Mouse (Mus musculus) forebrain, postnatal 0 days (tissue): ENCODE measurements at regions not wholly inside any gene's neighbourhood (a gene's known extent, or its start where the extent isn't known, plus 50 kb on each side); places are given as distances from the start of the nearest gene placed in this dataset.

Experiments
- ATAC-seq: fragments of 200-750 bp; cut with Nextera tagmentation; 2 replicates; pipeline ENCODE4 v1.8.0; 2017; ENCODE audit warnings: mild to moderate bottlenecking, moderate library complexity
- DNase-seq: peaks from one replicate; pipeline ENCODE4 v3.0.0-alpha.2; 2015
- H3K27ac ChIP-seq: fragments of 300-500 bp; sonication (generic); 2 replicates; pipeline ENCODE4 v1.5.1; 2014; ENCODE audit warnings: low read depth, mild to moderate bottlenecking, antibody characterized with exemption, low read length, moderate library complexity, mixed read lengths
- H3K27me3 ChIP-seq: fragments of 300-500 bp; sonication (generic); 2 replicates; pipeline ENCODE4 v1.6.1; 2014; ENCODE audit warnings: mild to moderate bottlenecking, low read length, mixed read lengths; ENCODE audit not compliant: insufficient read depth
- H3K36me3 ChIP-seq: fragments of 300-500 bp; sonication (generic); 2 replicates; pipeline ENCODE4 v1.6.1; 2014; ENCODE audit warnings: mild to moderate bottlenecking, moderate library complexity; ENCODE audit not compliant: insufficient read depth
- H3K4me1 ChIP-seq: fragments of 300-500 bp; sonication (generic); 2 replicates; pipeline ENCODE4 v1.6.1; 2014; ENCODE audit warnings: antibody characterized with exemption; ENCODE audit not compliant: insufficient read depth
- H3K4me2 ChIP-seq: fragments of 300-500 bp; sonication (generic); 2 replicates; pipeline ENCODE4 v1.6.1; 2014; ENCODE audit warnings: low read depth, mild to moderate bottlenecking, moderate library complexity
- H3K4me3 ChIP-seq: fragments of 300-500 bp; sonication (generic); 2 replicates; pipeline ENCODE4 v1.5.1; 2014; ENCODE audit warnings: low read depth, low read length, mixed read lengths
- H3K9ac ChIP-seq: fragments of 300-500 bp; sonication (generic); 2 replicates; pipeline ENCODE4 v1.6.1; 2014; ENCODE audit warnings: mild to moderate bottlenecking
- H3K9me3 ChIP-seq: fragments of 300-500 bp; sonication (generic); 2 replicates; pipeline ENCODE4 v1.6.1; 2016; ENCODE audit warnings: low read length
- CTCF ChIP-seq: sonication (generic); IDR thresholded peaks from 2 replicates; pipeline ENCODE4 v1.5.1; 2016; ENCODE audit warnings: antibody characterized with exemption, control low read depth, low read depth
- WGBS: fragments of 180-500 bp; shearing (Covaris S2); extraction: QIAGEN DNeasy Blood & Tissue Kit; methylation state at CpG from one replicate; pipeline ENCODE4 v1.1.7; 2014; 5-methylcytosine and 5-hydroxymethylcytosine counted together

GRCm38 (mm10) chrX:50591477-50591876 is 163.2 kb upstream of the Olfr1324 start:
- no peaks in the 10 kb centered on the region for H3K27me3 ChIP-seq
- no peak overlapping the region for H3K9ac ChIP-seq
- WGBS: 61% methylated on average over 4 of the region's 4 CpGs
- H3K4me1 ChIP-seq: no peaks in the 10 kb centered on the region
- no peak overlapping the region for H3K4me3 ChIP-seq
- no peaks in the 10 kb centered on the region for H3K36me3 ChIP-seq
- ATAC-seq: peak; percentile 40; the same call in 1 of the 2 replicates
- TF ChIP-seq CTCF: peak; percentile 31; the same call in 1 of the 2 replicates
- peak; percentile 74 for DNase-seq
- H3K4me2 ChIP-seq: no peak overlapping the region
- no peak overlapping the region for H3K27ac ChIP-seq
- H3K9me3 ChIP-seq: no peaks in the 10 kb centered on the region

GRCm38 (mm10) chrX:50590673-50591341 is 162.5 kb upstream of the Olfr1324 start:
- WGBS: 64% methylated on average over 8 of the region's 8 CpGs
- Histone ChIP-seq H3K4me1 (no peaks in the 10 kb centered on the region), H3K36me3 (no peaks in the 10 kb centered on the region), H3K9ac (no peak overlapping the region), H3K9me3 (no peaks in the 10 kb centered on the region), H3K4me2 (peak overlapping the region; percentile 21; the same call in 1 of the 2 replicates), H3K27me3 (no peaks in the 10 kb centered on the region), H3K4me3 (peak overlapping the region; percentile 18; the same call in 1 of the 2 replicates), H3K27ac (0 out of 2 replicates have a peak overlapping the region, but pooled peaks have one; percentile 45)
- peak; percentile 47 for TF ChIP-seq CTCF
- ATAC-seq: peak; percentile 48; the same call in 1 of the 2 replicates
- DNase-seq: peak; percentile 83

GRCm38 (mm10) chrX:50588892-50589291 is 160.6 kb upstream of the Olfr1324 start:
- Histone ChIP-seq H3K4me3 (no peak overlapping the region), H3K9ac (no peak overlapping the region), H3K27ac (no peak overlapping the region), H3K4me1 (no peaks in the 10 kb centered on the region), H3K9me3 (no peaks in the 10 kb centered on the region), H3K4me2 (no peak overlapping the region), H3K36me3 (peaks cover 3% of the 10 kb centered on the region; the same call in 1 of the 2 replicates), H3K27me3 (no peaks in the 10 kb centered on the region)
- TF ChIP-seq CTCF: no peak
- DNase-seq (no peak), ATAC-seq (no peak)
- WGBS: 93% methylated on average over 6 of the region's 6 CpGs

- Histone ChIP-seq H3K27me3 (no peaks in the 10 kb centered on the region), H3K9ac (no peak overlapping the region; the same call in 1 of the 2 replicates), H3K9me3 (no peaks in the 10 kb centered on the region), H3K36me3 (peaks cover 7% of the 10 kb centered on the region; the same call in 1 of the 2 replicates), H3K4me2 (peak overlapping the region; percentile 13; the same call in 1 of the 2 replicates), H3K4me1 (no peaks in the 10 kb centered on the region), H3K27ac (0 out of 2 replicates have a peak overlapping the region, but pooled peaks have one; percentile 15), H3K4me3 (no peak overlapping the region)
- DNase-seq: peak; percentile 80
- 73% methylated on average over 12 of the region's 12 CpGs for WGBS
- peak; percentile 56; the same call in 1 of the 2 replicates for ATAC-seq
- peak; percentile 43; the same call in 1 of the 2 replicates for TF ChIP-seq CTCF
These were observed 155.7 kb upstream of the Olfr1324 start for GRCm38 (mm10) chrX:50583741-50584580.

GRCm38 (mm10) chrX:50580200-50580599 is 151.9 kb upstream of the Olfr1324 start:
- peak; percentile 25; the same call in 1 of the 2 replicates for ATAC-seq
- H3K9me3 ChIP-seq: no peaks in the 10 kb centered on the region
- H3K27ac ChIP-seq: no peak overlapping the region
- WGBS: 55% methylated on average over 7 of the region's 7 CpGs
- H3K4me2 ChIP-seq: peak overlapping the region; percentile 19; the same call in 1 of the 2 replicates
- peak; percentile 78 for DNase-seq
- 0 out of 2 replicates have a peak overlapping the region, but pooled peaks have one; percentile 14 for H3K9ac ChIP-seq
- no peak overlapping the region for H3K4me3 ChIP-seq
- no peaks in the 10 kb centered on the region for H3K27me3 ChIP-seq
- H3K36me3 ChIP-seq: peaks cover 7% of the 10 kb centered on the region; the same call in 1 of the 2 replicates
- peak; percentile 44; the same call in 1 of the 2 replicates for TF ChIP-seq CTCF
- H3K4me1 ChIP-seq: no peaks in the 10 kb centered on the region

GRCm38 (mm10) chrX:50576824-50577223 is 148.5 kb upstream of the Olfr1324 start:
- Histone ChIP-seq H3K27ac (no peak overlapping the region), H3K36me3 (0 out of 2 replicates have a peak, but pooled peaks cover 4% of the 10 kb centered on the region), H3K4me2 (peak overlapping the region; percentile 31), H3K4me1 (no peaks in the 10 kb centered on the region), H3K9ac (no peak overlapping the region), H3K27me3 (no peaks in the 10 kb centered on the region), H3K4me3 (no peak overlapping the region), H3K9me3 (no peaks in the 10 kb centered on the region)
- 49% methylated on average over 7 of the region's 7 CpGs for WGBS
- DNase-seq (peak; percentile 80), ATAC-seq (no peak; the same call in 1 of the 2 replicates)
- TF ChIP-seq CTCF: peak; percentile 53
